15 mouse cellular contexts compared by ENCODE assay signal in genomic region chr4:136106880-136107301, GRCm38 (mm10). TPM values are rescaled to one million over a fixed set of nuclear protein-coding genes. Genes with fewer than 3 reads are reported as not detected.
DNase-seq lines count a peak whose midpoint lies in the region; ATAC-seq lines count a peak whose summit lies in the region.
"Had no signal": no experiment of that assay in that cellular context is flagged by ENCODE, and none has a peak within 500 bp of the region (broad histone marks: within the 10 kb centered on the region; RNA-seq: fewer than 3 reads in every experiment).

No protein-coding gene starts in this region.

- no peak overlapping the region for H3K4me3 ChIP-seq in neural tube, embryonic 15.5 days (replicated peaks)
- H3K4me3 ChIP-seq: embryonic facial prominence, embryonic 15.5 days; limb, embryonic 12.5 days had no signal

- peak; percentile 33 for DNase-seq in neural tube, embryonic 10.5 days (ENCODE audit: extremely low spot score, low spot score)
- DNase-seq in T-cell, adult 2 months (ENCODE audit: low spot score) = peak; percentile 44
- peak; percentile 64 to 80 for DNase-seq in kidney, adult 8-10 months
- DNase-seq in layer of hippocampus, adult 8-10 months (ENCODE audit: low spot score in 2 of 2) = no peak
- DNase-seq in c-Kit-positive CD71-positive TER-119-positive erythroid progenitor cells, embryonic 14.5 days (ENCODE audit: low spot score) = no peak
- DNase-seq in cerebellum, postnatal 25 days = no peak
- DNase-seq: adrenal gland, postnatal 10 days; cerebellum, adult 11-12 months; heart, adult 11 months; lung, embryonic 14.5 days; midbrain, embryonic 14.5 days had no signal

- H3K9me3 ChIP-seq in neural tube, embryonic 15.5 days (replicated peaks) = no peaks in the 10 kb centered on the region
- H3K9me3 ChIP-seq: embryonic facial prominence, embryonic 15.5 days; limb, embryonic 12.5 days had no signal

- no peak overlapping the region for H3K27ac ChIP-seq in neural tube, embryonic 15.5 days (replicated peaks)
- H3K27ac ChIP-seq: embryonic facial prominence, embryonic 15.5 days; limb, embryonic 12.5 days had no signal

- H3K9ac ChIP-seq in neural tube, embryonic 15.5 days (replicated peaks) = no peak overlapping the region
- H3K9ac ChIP-seq: embryonic facial prominence, embryonic 15.5 days; limb, embryonic 12.5 days; lung, embryonic 14.5 days had no signal

- H3K27me3 ChIP-seq in neural tube, embryonic 15.5 days (replicated peaks) = no peaks in the 10 kb centered on the region
- H3K27me3 ChIP-seq: embryonic facial prominence, embryonic 15.5 days; limb, embryonic 12.5 days had no signal

- no peaks in the 10 kb centered on the region for H3K36me3 ChIP-seq in neural tube, embryonic 15.5 days
- H3K36me3 ChIP-seq: embryonic facial prominence, embryonic 15.5 days; limb, embryonic 12.5 days had no signal

- no peak for ATAC-seq in neural tube, embryonic 15.5 days (ENCODE audit: low FRiP score)
- peak; percentile 24; the same call in 1 of the 2 replicates for ATAC-seq in neutrophil, adult 5-6 weeks (ENCODE audit: extremely low read depth, insufficient number of reproducible peaks, low FRiP score, poor library complexity, severe bottlenecking)

- peaks cover 14% of the 10 kb centered on the region for H3K4me1 ChIP-seq in neural tube, embryonic 15.5 days

- no peak overlapping the region for H3K4me2 ChIP-seq in neural tube, embryonic 15.5 days
- H3K4me2 ChIP-seq: embryonic facial prominence, embryonic 15.5 days; limb, embryonic 12.5 days; lung, embryonic 14.5 days had no signal

- 52% methylated on average over 7 of the region's 7 CpGs for WGBS in neural tube, embryonic 15.5 days

RNA-seq across cellular contexts. Expression of gene Id3, which starts 36.4 kb away (rescaled TPM):
- 227 TPM in 2 replicates for polyA plus RNA-seq in neural tube, embryonic 15.5 days (2015; fragmentation: Nextera tagmentation; extraction: Ambion mirVana)
- 25.4 and 29.5 TPM in 2 replicates for total RNA-seq in neutrophil, adult 5-6 weeks (2017)
- total RNA-seq in layer of hippocampus, adult 8-10 months (2022) = 10 to 100 TPM; 40.5 to 59.5 (median 48.7) TPM

RNA-seq across cellular contexts. Expression of gene Rpl11, which starts 53.7 kb away (rescaled TPM):
- polyA plus RNA-seq in neural tube, embryonic 15.5 days (2015; fragmentation: Nextera tagmentation; extraction: Ambion mirVana) = 281 and 320 TPM in 2 replicates
- 333 and 414 TPM in 2 replicates for total RNA-seq in neutrophil, adult 5-6 weeks (2017)
- 100 to 1,000 TPM; 193 to 354 (median 274) TPM for total RNA-seq in layer of hippocampus, adult 8-10 months (2022)

Comparison
In these comparisons a context has a peak if more than half of its experiments do, and no peak if none do; other contexts are left out.
1. DNase-seq: peak in neural tube, embryonic 10.5 days (single experiment), T-cell, adult 2 months (single experiment) and kidney, adult 8-10 months (2 of 2); none in layer of hippocampus, adult 8-10 months (0 of 2), c-Kit-positive CD71-positive TER-119-positive erythroid progenitor cells, embryonic 14.5 days (single experiment) and cerebellum, postnatal 25 days (0 of 2).